Mouse (Mus musculus): ENCODE measurements around the gene Tfdp2. TPM values are rescaled to one million over a fixed set of nuclear protein-coding genes. Genes with fewer than 3 reads are reported as not detected.

Tfdp2 gene
- polyA plus RNA-seq, 1 experiment from 2014 or later: 64.5 TPM

DNA sequence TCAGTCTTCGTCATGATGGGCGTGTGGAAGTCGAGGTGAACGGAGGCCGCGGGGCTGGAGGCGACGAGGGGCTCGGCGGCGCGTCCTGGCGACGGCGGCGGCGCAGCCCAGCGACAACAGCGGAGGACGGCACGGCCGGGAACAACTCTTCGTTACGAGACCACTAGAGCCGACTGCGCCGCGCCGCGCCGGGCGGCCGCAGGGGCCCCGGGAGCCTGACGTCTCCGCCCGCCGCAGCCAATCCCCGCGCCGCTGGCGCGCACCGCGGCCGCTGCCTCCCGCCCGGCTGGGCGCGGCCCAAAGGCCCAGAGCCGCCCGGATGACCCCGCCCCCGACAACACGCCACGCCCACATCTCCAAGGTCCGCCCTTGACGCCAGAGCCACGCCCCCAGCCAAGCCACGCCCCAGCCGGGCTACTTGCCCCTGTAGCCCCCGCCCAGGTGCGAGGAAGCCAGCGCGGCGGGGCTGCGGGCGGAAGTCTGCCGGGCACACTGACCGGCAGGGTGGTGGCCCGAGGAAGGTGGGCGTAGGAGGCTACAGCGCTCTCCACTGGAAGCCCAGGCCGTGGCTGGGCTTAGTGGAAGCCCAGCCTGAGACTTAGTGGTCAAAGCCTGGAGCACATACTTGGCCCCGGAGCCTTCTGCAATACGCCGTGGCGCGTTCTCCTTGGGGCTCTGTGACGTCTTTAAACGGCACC, 168.2 kb downstream of the Tfdp2 start, which contains the start of gene Atp1b3:
Atp1b3 (minus strand) TSS at position 302 of the 698 bp plus-strand sequence.
- peak within 1 kb of the TSS; percentile 67 for H3K4me2 ChIP-seq (replicated peaks; ENCODE audit: low read depth, low read length)
- peak within 1 kb of the TSS; percentile 86 for H3K9ac ChIP-seq (ENCODE audit: low read depth, low read length)
- peak; percentile 98 for ATAC-seq (ENCODE audit: low FRiP score, low TSS enrichment)
- peak within 1 kb of the TSS; percentile 94 for H3K27ac ChIP-seq (ENCODE audit: low read depth, low read length)
- peak within 1 kb of the TSS; percentile 85 for H3K4me3 ChIP-seq (ENCODE audit: low read length)
- H3K9me3 ChIP-seq (ENCODE audit: control insufficient read depth, low read length): no peaks in the 10 kb centered on the region
- no peaks in the 10 kb centered on the region for H3K27me3 ChIP-seq (ENCODE audit: control insufficient read depth, insufficient read depth, low read length)
- WGBS: under 1% methylated on average over 60 of the region's 81 CpGs
- H3K4me1 ChIP-seq (ENCODE audit: control insufficient read depth, insufficient read depth, low read length): peaks cover 10% of the 10 kb centered on the region; the same call in 1 of the 2 replicates
- H3K36me3 ChIP-seq (ENCODE audit: control insufficient read depth, insufficient read depth, low read length): no peaks in the 10 kb centered on the region; the same call in 1 of the 2 replicates

DNA sequence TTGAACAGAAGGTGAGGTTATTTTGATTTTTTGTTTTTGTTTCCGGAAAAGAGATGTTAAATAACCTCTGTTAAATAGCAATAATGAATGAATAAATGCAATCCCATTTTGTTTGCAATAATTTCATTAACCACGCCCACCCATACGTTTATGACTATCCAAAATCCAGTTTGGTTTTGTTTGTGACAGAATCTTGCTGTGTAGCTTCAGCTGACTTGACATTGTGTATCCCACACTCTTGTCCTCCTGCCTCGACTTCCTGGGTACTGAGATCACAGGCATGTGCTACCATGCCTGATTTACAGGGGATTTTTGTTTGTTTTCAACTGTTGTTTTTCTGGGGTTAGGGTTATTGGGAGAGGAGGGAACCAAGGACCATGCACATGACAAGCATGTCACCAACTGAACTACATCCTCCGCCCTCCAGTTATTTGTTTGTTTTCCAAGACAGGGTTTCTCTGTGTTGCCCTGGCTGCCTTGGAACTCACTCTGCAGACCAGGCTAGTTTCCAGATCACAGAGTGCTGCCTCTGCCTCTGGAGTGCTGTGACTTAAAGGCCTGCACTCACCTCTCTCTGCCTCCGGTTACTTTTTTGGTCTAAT, 169.3 kb downstream of the Tfdp2 start:
- no peak overlapping the region for H3K4me2 ChIP-seq (replicated peaks; ENCODE audit: low read depth, low read length)
- ATAC-seq (ENCODE audit: low FRiP score, low TSS enrichment): no peak
- H3K4me1 ChIP-seq (ENCODE audit: control insufficient read depth, insufficient read depth, low read length): peaks cover 10% of the 10 kb centered on the region; the same call in 1 of the 2 replicates
- H3K36me3 ChIP-seq (ENCODE audit: control insufficient read depth, insufficient read depth, low read length): no peaks in the 10 kb centered on the region
- H3K9me3 ChIP-seq (ENCODE audit: control insufficient read depth, low read length): no peaks in the 10 kb centered on the region
- no peak overlapping the region for H3K27ac ChIP-seq (ENCODE audit: low read depth, low read length)
- H3K9ac ChIP-seq (ENCODE audit: low read depth, low read length): no peak overlapping the region
- no peak overlapping the region for H3K4me3 ChIP-seq (ENCODE audit: low read length)
- H3K27me3 ChIP-seq (ENCODE audit: control insufficient read depth, insufficient read depth, low read length): no peaks in the 10 kb centered on the region
- WGBS: 64% methylated on average over 6 of the region's 6 CpGs

DNA sequence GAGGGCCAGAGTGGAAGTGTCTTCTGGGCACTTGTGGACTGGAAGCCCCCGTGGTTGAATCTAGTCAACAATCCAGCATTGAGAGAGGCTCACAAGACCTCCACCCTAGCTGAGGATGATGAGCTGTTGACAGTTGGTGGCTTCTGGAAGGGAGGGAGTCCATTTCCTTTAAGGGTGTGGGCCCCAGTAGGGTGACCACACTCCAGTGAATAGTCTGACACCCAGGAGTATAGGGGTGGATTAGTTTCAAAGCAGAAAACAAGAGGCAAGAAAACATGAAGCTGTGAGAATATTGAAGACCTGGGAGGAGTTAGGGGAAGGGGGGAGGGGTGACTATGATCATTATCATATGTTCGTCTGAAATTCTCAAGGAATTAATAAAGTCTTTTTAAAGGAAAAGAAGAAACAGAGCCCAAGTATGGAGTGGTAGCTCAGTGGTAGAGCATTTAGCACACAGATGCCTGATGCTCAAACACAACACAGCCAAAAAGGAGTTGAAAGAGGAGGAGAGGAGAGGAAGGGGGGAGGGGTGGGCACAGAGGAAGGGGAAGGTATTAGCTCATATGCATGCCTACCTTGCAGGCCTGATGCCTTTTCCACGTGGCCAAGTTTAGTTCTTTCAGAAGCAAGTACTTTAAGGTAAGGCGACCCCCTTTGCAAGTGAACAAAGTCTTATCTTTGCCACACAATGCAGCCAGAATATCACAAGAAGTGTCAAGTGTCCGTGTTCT, 173.7 kb downstream of the Tfdp2 start:
- H3K9ac ChIP-seq (ENCODE audit: low read depth, low read length): no peak overlapping the region
- H3K9me3 ChIP-seq (ENCODE audit: control insufficient read depth, low read length): no peaks in the 10 kb centered on the region
- H3K36me3 ChIP-seq (ENCODE audit: control insufficient read depth, insufficient read depth, low read length): no peaks in the 10 kb centered on the region
- WGBS: 58% methylated on average over 5 of the region's 5 CpGs
- H3K4me3 ChIP-seq (ENCODE audit: low read length): no peak overlapping the region
- H3K4me2 ChIP-seq (replicated peaks; ENCODE audit: low read depth, low read length): no peak overlapping the region
- H3K27me3 ChIP-seq (ENCODE audit: control insufficient read depth, insufficient read depth, low read length): no peaks in the 10 kb centered on the region
- no peaks in the 10 kb centered on the region for H3K4me1 ChIP-seq (ENCODE audit: control insufficient read depth, insufficient read depth, low read length)
- no peak overlapping the region for H3K27ac ChIP-seq (ENCODE audit: low read depth, low read length)
- no peak for ATAC-seq (ENCODE audit: low FRiP score, low TSS enrichment)

DNA sequence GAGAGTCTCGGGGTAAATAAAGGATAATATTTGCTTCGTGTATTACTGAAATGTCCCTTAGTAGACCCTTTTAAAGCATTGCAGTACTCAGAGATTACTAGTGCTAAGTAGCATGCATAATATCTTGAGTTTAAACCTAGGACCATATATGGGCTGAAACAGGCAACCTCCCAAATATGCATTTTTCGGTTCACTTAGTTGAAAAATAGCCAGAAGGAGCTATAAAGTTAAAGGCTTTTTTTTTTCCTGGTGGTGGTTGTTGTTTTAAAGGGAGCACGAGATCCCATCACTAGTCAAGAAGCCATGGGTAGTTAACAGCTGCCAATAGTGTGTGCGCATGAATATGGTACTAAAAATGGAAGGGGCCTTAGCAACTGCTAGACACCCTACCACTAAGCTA, 175.0 kb downstream of the Tfdp2 start:
- Histone ChIP-seq H3K36me3 (ENCODE audit: control insufficient read depth, insufficient read depth, low read length) (no peaks in the 10 kb centered on the region), H3K27me3 (ENCODE audit: control insufficient read depth, insufficient read depth, low read length) (no peaks in the 10 kb centered on the region), H3K9me3 (ENCODE audit: control insufficient read depth, low read length) (no peaks in the 10 kb centered on the region), H3K4me3 (ENCODE audit: low read length) (no peak overlapping the region), H3K4me2 (replicated peaks; ENCODE audit: low read depth, low read length) (no peak overlapping the region), H3K27ac (ENCODE audit: low read depth, low read length) (no peak overlapping the region), H3K4me1 (ENCODE audit: control insufficient read depth, insufficient read depth, low read length) (no peaks in the 10 kb centered on the region), H3K9ac (ENCODE audit: low read depth, low read length) (no peak overlapping the region)
- 82% methylated on average over 5 of the region's 5 CpGs for WGBS
- ATAC-seq (ENCODE audit: low FRiP score, low TSS enrichment): no peak

Other genes starting within 250 kb of the Tfdp2 start
- 13.1 and 29.2 TPM in 2 replicates for gene Xrn1, start 241.5 kb upstream of the Tfdp2 start, polyA plus RNA-seq (2014; fragmentation: Nextera tagmentation; extraction: Ambion mirVana)
- gene Gk5, start 76.9 kb upstream of the Tfdp2 start, polyA plus RNA-seq (2014; fragmentation: Nextera tagmentation; extraction: Ambion mirVana): 4.7 and 6.8 TPM in 2 replicates
- gene Atp1b3, start 168.2 kb downstream of the Tfdp2 start, polyA plus RNA-seq (2014; fragmentation: Nextera tagmentation; extraction: Ambion mirVana): 126 and 179 TPM in 2 replicates

Data from kidney, embryonic 14.5 days (tissue).